Comparison of ENCODE assay signal across 8 mouse cellular contexts in the genomic region with DNA sequence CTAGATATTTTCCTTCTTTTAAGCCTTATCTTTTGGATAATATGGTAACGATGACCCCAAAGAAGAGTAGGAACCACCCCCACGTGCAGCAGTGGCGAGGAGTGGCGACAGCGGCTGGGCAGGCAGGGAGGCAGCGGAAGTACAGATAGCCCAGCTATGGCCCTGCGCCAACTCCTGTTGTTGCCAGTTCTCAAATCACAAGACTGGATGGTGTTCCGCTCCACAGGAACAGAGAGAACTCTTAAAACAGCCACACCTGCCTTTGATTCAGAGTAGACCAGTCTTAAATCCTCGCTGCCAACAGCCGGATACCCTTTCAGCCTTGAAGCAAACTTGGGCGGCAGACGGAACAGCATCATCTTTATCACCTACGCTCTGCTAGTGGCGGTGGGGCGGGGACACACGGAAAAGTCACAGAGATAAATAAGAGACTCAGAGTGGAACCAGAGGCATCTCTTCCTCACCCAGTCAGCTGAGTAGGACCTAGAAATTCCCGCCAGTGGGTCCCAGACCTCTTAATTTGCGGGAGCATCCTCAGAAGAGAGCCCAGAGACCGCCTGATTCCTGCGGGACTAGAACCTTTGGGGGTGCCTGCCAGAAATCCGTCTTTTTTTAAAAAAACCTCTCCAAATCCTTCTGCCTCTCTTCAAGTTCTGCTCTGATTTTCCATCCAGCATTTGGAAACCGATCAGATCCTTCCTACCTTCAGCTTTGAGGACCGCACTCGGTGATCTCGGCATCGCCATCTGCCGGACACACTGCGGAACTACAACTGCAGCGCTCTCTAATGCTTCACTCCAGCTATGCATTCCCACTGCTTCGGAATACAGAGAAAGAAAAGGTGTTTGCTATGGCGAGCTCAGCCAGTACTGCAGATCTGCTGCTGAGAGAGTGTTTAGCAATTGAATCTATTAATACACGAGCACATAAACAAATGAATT. TPM values are rescaled to one million over a fixed set of nuclear protein-coding genes. Genes with fewer than 3 reads are reported as not detected.
A peak's percentile ranks its signal among the peaks of the same experiment; 100 is the strongest.
DNase-seq lines count a peak whose midpoint lies in the region; ATAC-seq lines count a peak whose summit lies in the region.

No protein-coding gene starts in this region.

- DNase-seq in adipocyte (ENCODE audit: low spot score), result peak; percentile 87
- peak; percentile 96 for DNase-seq in embryo, embryonic 10 days (ENCODE audit: low spot score)
- DNase-seq in gastrocnemius, postnatal 10 days, result peak; percentile 87
- peak; percentile 89 for DNase-seq in induced T-regulatory cell, adult 2 months (ENCODE audit: low read depth)
- peak; percentile 78 to 82 for DNase-seq in left cerebral cortex, adult 8-10 months (ENCODE audit: low spot score in 2 of 2)
- peak; percentile 90 for DNase-seq in right cerebral cortex, adult 18-20 months
- DNase-seq in urinary bladder, adult 2 months (ENCODE audit: low spot score), result peak; percentile 65

- peak; percentile 65 for ATAC-seq in megakaryocyte, adult 5-6 weeks (ENCODE audit: poor library complexity, severe bottlenecking)

RNA-seq across cellular contexts. Expression of a gene that starts 15.8 kb away (rescaled TPM):
- total RNA-seq in gastrocnemius, postnatal 10 days (2021), result 1,000 to 10,000 TPM; 3,326 to 3,432 TPM
- 1,000 to 10,000 TPM in 2 of 4 experiments, 100 to 1,000 TPM in 2; 980 to 1,027 (median 1,005) TPM for total RNA-seq in left cerebral cortex, adult 8-10 months (2022)
- 5,508 and 5,947 TPM in 2 replicates for total RNA-seq in megakaryocyte, adult 5-6 weeks (2015)
- 1,349 and 1,387 TPM in 2 replicates for total RNA-seq in megakaryocyte, adult 5-6 weeks (2017)
- 2,550 and 3,005 TPM in 2 replicates for polyA plus RNA-seq in urinary bladder, adult 2 months (2012; rRNA removed)

RNA-seq across cellular contexts. Expression of a gene that starts 42.3 kb away (rescaled TPM):
- 1 to 10 TPM; 6.3 to 9.8 TPM for total RNA-seq in gastrocnemius, postnatal 10 days (2021)
- 10 to 100 TPM; 10.4 to 15.2 (median 13.0) TPM for total RNA-seq in left cerebral cortex, adult 8-10 months (2022)
- total RNA-seq in megakaryocyte, adult 5-6 weeks (2015), result 19.8 and 21.6 TPM in 2 replicates
- total RNA-seq in megakaryocyte, adult 5-6 weeks (2017), result 13.0 and 19.9 TPM in 2 replicates
- 7.6 and 8.1 TPM in 2 replicates for polyA plus RNA-seq in urinary bladder, adult 2 months (2012; rRNA removed)

Comparison
In these comparisons a context has a peak if more than half of its experiments do, and no peak if none do; other contexts are left out.
1. Peak in every context shown above with its lines: DNase-seq and ATAC-seq.